Mouse (Mus musculus) myocyte (in vitro differentiated cells): Measurements from ENCODE around the gene Prr15l. TPM values are rescaled to one million over a fixed set of nuclear protein-coding genes. Genes with fewer than 3 reads are reported as not detected.

Experiments used
- H3K27me3 ChIP-seq: one replicate; pipeline ENCODE4 v1.6.1; 2011; ENCODE audit not compliant: control insufficient read depth, insufficient read depth, insufficient read length
- H3K36me3 ChIP-seq: one replicate; pipeline ENCODE4 v1.6.1; 2011; ENCODE audit not compliant: control insufficient read depth, insufficient read depth
- H3K4me2 ChIP-seq: one replicate; pipeline ENCODE4 v1.6.1; 2011; ENCODE audit warnings: low read depth, control low read depth
- H3K4me3 ChIP-seq: one replicate; pipeline ENCODE4 v1.5.1; 2011; ENCODE audit warnings: mild to moderate bottlenecking, control low read depth, moderate library complexity
- H3K79me2 ChIP-seq: one replicate; pipeline ENCODE4 v1.6.1; 2011; ENCODE audit not compliant: control insufficient read depth, insufficient read depth
- H3ac ChIP-seq: one replicate; pipeline ENCODE4 v1.6.1; 2011; ENCODE audit not compliant: control insufficient read depth, insufficient read length
- CEBPB ChIP-seq: IDR thresholded peaks from 2 replicates; pipeline ENCODE4 v1.6.1; 2011; ENCODE audit warnings: mild to moderate bottlenecking, moderate library complexity; ENCODE audit not compliant: poor library complexity, insufficient read depth, severe bottlenecking
- E2F4 ChIP-seq: IDR thresholded peaks from one replicate; pipeline ENCODE4 v1.6.1; 2011; ENCODE audit warnings: mild to moderate bottlenecking, control low read depth, moderate library complexity; ENCODE audit not compliant: insufficient read depth
- MAX ChIP-seq: IDR thresholded peaks from one replicate; pipeline ENCODE4 v1.6.1; 2011; ENCODE audit warnings: low read depth, mild to moderate bottlenecking, control low read depth
- MYOD1 ChIP-seq, 3 experiments: IDR thresholded peaks; one replicate each; pipeline ENCODE4 v1.6.1; 2011; ENCODE audit warnings: control low read depth in 2 of 3, low read depth in 2 of 3, mild to moderate bottlenecking in 2 of 3, moderate library complexity in 1 of 3; ENCODE audit not compliant: insufficient read length in 2 of 3, control insufficient read depth in 1 of 3
- MYOG ChIP-seq, 3 experiments: IDR thresholded peaks; one replicate each; pipeline ENCODE4 v1.6.1; 2011; ENCODE audit warnings: control low read depth in 2 of 3, low read depth in 2 of 3, mild to moderate bottlenecking in 2 of 3; ENCODE audit not compliant: insufficient read length in 2 of 3, control insufficient read depth in 1 of 3, insufficient read depth in 1 of 3
- POLR2A ChIP-seq: IDR thresholded peaks from one replicate; pipeline ENCODE4 v1.6.1; 2011; ENCODE audit warnings: low read depth, mild to moderate bottlenecking, control low read depth, moderate library complexity; ENCODE audit not compliant: insufficient read length
- POLR2AphosphoS2 ChIP-seq: IDR thresholded peaks from one replicate; pipeline ENCODE4 v1.6.1; 2011; ENCODE audit warnings: low read depth, control low read depth; ENCODE audit not compliant: insufficient read length
- REST ChIP-seq: IDR thresholded peaks from one replicate; pipeline ENCODE4 v1.6.1; 2011; ENCODE audit warnings: mild to moderate bottlenecking, control low read depth, moderate library complexity; ENCODE audit not compliant: insufficient read depth, insufficient read length
- SRF ChIP-seq: IDR thresholded peaks from one replicate; pipeline ENCODE4 v1.6.1; 2011; ENCODE audit warnings: low read depth; ENCODE audit not compliant: control insufficient read depth, insufficient read length
- TCF12 ChIP-seq: IDR thresholded peaks from one replicate; pipeline ENCODE4 v1.6.1; 2011; ENCODE audit warnings: mild to moderate bottlenecking, control low read depth; ENCODE audit not compliant: poor library complexity, insufficient read depth, severe bottlenecking
- TCF3 ChIP-seq: IDR thresholded peaks from one replicate; pipeline ENCODE4 v1.6.1; 2011; ENCODE audit warnings: low read depth, control low read depth; ENCODE audit not compliant: insufficient read length
- USF1 ChIP-seq: IDR thresholded peaks from one replicate; pipeline ENCODE4 v1.6.1; 2011; ENCODE audit warnings: low read depth, mild to moderate bottlenecking, control low read depth, moderate library complexity
- polyA plus RNA-seq: library from polyadenylated mRNA; unstranded; fragments of >200 nt; fragmentation: generic; extraction: Trizol; gene quantifications from one replicate; pipeline ENCODE4 v1.2.1, GENCODE M21; 2012; ENCODE audit warnings: missing spikeins

Gene Prr15l
- polyA plus RNA-seq, 1 experiment: 0.07 TPM

DNA sequence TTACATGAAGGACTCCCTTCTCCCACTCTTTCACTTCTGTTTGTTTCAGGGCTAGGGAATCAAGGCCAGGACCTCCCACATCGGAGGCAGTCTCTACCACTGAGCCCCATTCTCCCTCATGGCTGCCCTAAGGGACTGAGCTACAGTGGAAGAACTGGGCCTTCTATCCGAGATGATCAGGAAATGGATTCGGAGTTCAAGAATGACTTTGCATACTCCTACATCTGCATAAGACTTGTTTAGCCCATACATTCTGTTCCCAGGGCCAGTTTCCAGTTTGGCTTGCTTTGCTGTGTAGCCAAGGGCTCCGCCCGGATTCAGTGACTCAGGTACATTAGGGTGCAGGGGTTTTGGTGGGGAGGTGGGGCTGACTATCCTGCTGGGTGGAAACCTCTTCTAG lies 52.1 kb downstream of the Prr15l start:
- TF ChIP-seq SRF (no peak), REST (no peak), TCF3 (no peak), MYOD1 (IDR thresholded peaks at IDR 0.05; ENCODE audit: control insufficient read depth in 1 of 3, insufficient read length in 2 of 3, low read depth in 2 of 3) (no peak), TCF12 (no peak), MAX (no peak), E2F4 (no peak), CEBPB (no peak), POLR2A (no peak), POLR2AphosphoS2 (no peak), USF1 (no peak), MYOG (IDR thresholded peaks at IDR 0.05; ENCODE audit: control insufficient read depth in 1 of 3, insufficient read depth in 1 of 3, insufficient read length in 2 of 3, low read depth in 2 of 3) (no peak)
- no peaks in the 10 kb centered on the region for H3K27me3 ChIP-seq
- H3K4me2 ChIP-seq: no peak overlapping the region
- peaks cover 11% of the 10 kb centered on the region for H3K79me2 ChIP-seq
- H3K4me3 ChIP-seq: no peak overlapping the region
- H3K36me3 ChIP-seq: no peaks in the 10 kb centered on the region
- no peak overlapping the region for H3ac ChIP-seq

DNA sequence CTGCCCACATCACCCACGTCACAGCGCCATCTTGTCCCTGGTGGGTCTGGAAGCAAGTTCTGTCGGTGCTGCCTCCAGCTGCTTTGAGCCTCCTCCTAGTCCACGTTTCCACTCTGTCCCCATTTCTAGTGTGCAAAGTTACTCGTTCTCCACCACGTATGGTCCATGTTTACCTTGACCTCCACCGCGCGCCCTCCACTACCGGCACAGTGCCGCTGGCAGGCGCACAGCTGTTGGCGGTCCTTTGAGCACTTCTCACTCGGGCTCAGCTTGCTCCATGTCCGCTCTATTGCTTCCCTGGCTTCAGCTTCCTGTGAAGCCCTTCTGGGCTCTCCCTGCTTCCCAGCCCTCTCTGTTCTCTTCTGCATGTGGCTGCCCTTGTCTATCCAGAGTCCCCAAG lies 53.6 kb downstream of the Prr15l start:
- Histone ChIP-seq H3K4me2 (no peak overlapping the region), H3ac (no peak overlapping the region), H3K79me2 (peaks cover 4% of the 10 kb centered on the region), H3K4me3 (no peak overlapping the region), H3K36me3 (no peaks in the 10 kb centered on the region), H3K27me3 (no peaks in the 10 kb centered on the region)
- no peak for TF ChIP-seq TCF12
- no peak for TF ChIP-seq POLR2AphosphoS2
- no peak for TF ChIP-seq CEBPB
- TF ChIP-seq E2F4: no peak
- no peak for TF ChIP-seq POLR2A
- TF ChIP-seq MAX: no peak
- no peak for TF ChIP-seq SRF
- TF ChIP-seq USF1: no peak
- TF ChIP-seq TCF3: no peak
- TF ChIP-seq REST: no peak
- TF ChIP-seq MYOD1 (IDR thresholded peaks at IDR 0.05; ENCODE audit: control insufficient read depth in 1 of 3, insufficient read length in 2 of 3, low read depth in 2 of 3): no peak
- no peak for TF ChIP-seq MYOG (IDR thresholded peaks at IDR 0.05; ENCODE audit: control insufficient read depth in 1 of 3, insufficient read depth in 1 of 3, insufficient read length in 2 of 3, low read depth in 2 of 3)

DNA sequence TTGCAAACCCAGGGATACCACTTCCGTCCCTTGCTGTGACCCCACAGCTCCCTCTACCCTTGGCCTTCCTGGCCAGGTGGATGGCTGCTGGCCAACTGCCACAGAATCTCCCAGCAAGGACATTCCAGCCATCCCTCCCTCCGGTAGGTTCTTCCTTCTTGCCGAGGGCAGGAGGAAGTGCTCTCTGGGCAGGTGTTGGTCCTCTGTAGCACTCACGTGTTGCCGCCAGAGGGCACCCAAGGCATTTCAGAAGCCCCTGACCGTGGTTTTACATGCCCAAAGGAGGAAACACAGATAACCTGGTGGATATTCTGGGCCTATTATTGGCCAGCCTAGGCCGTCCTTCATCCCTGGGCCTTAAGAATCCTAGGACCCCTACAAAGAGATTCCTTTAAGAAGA lies 54.5 kb downstream of the Prr15l start:
- Histone ChIP-seq H3K4me3 (no peak overlapping the region), H3K79me2 (no peaks in the 10 kb centered on the region), H3ac (no peak overlapping the region), H3K36me3 (no peaks in the 10 kb centered on the region), H3K27me3 (no peaks in the 10 kb centered on the region), H3K4me2 (peak overlapping the region; percentile 31)
- TF ChIP-seq MYOD1 (IDR thresholded peaks at IDR 0.05; ENCODE audit: control insufficient read depth in 1 of 3, insufficient read length in 2 of 3, low read depth in 2 of 3) (peak in 1 of 3 experiments; percentile 8), SRF (no peak)

DNA sequence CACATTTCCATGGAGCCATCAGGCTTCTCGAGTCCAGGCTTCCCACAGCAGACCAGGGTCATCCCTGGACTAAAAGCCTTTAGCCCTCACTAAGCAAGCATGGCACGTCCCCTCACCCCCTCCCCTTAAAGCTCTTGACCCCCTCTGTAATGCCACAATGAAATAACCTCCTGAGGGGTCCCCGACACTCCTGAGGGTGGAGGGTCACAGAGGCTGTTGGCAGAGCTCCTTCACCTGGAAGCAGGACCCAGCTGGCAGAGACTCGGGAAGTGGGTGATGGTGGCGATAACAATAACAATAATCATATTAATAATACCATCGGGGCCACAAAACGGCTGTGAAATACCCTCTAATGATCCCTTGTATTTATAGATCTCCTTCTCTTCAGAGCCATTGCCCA lies 55.0 kb downstream of the Prr15l start, which contains the start of gene Sp2:
TSS of gene Sp2 (minus strand) at position 101 of the 400 bp plus-strand sequence.
- Histone ChIP-seq H3K79me2 (no peaks in the 10 kb centered on the region), H3K36me3 (no peaks in the 10 kb centered on the region), H3K4me3 (no peak within 1 kb of the TSS), H3ac (no peak within 1 kb of the TSS), H3K4me2 (peak within 1 kb of the TSS; percentile 31), H3K27me3 (no peaks in the 10 kb centered on the region)
- TF ChIP-seq POLR2AphosphoS2: no peak
- TF ChIP-seq POLR2A: no peak
- no peak for TF ChIP-seq E2F4
- no peak for TF ChIP-seq TCF12
- no peak for TF ChIP-seq MYOD1 (IDR thresholded peaks at IDR 0.05; ENCODE audit: control insufficient read depth in 1 of 3, insufficient read length in 2 of 3, low read depth in 2 of 3)
- TF ChIP-seq MYOG (IDR thresholded peaks at IDR 0.05; ENCODE audit: control insufficient read depth in 1 of 3, insufficient read depth in 1 of 3, insufficient read length in 2 of 3, low read depth in 2 of 3): no peak
- no peak for TF ChIP-seq REST
- no peak for TF ChIP-seq MAX
- TF ChIP-seq TCF3: no peak
- TF ChIP-seq CEBPB: no peak

DNA sequence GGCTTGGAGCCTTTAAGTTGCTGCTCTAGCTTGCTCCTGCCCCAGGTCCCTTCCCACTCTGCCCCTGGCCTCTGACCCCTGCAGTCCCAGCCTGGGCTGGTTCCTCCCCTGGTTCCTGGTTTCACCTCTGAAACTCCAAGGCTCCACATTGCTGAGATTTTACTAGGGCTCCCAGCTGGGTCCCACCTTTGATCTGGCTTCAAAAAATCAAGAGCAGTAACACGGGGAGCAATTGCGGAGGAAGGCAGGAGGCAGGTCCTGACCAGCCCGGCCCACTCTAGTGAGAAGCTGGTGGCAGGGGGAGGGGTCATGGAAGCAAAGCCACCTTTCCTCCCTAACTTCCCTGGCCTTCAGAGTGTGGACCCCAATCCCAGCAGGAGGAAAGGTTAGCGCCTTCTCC lies 57.0 kb downstream of the Prr15l start:
- no peak for TF ChIP-seq MYOD1 (IDR thresholded peaks at IDR 0.05; ENCODE audit: control insufficient read depth in 1 of 3, insufficient read length in 2 of 3, low read depth in 2 of 3)
- TF ChIP-seq MAX: no peak
- no peak for TF ChIP-seq CEBPB
- TF ChIP-seq TCF12: no peak
- TF ChIP-seq TCF3: no peak
- no peak for TF ChIP-seq REST
- no peak for TF ChIP-seq MYOG (IDR thresholded peaks at IDR 0.05; ENCODE audit: control insufficient read depth in 1 of 3, insufficient read depth in 1 of 3, insufficient read length in 2 of 3, low read depth in 2 of 3)
- TF ChIP-seq POLR2A: no peak
- no peak for TF ChIP-seq USF1
- no peak for TF ChIP-seq E2F4
- TF ChIP-seq POLR2AphosphoS2: no peak
- no peak for TF ChIP-seq SRF
- no peaks in the 10 kb centered on the region for H3K27me3 ChIP-seq
- H3ac ChIP-seq: no peak overlapping the region
- H3K4me3 ChIP-seq: no peak overlapping the region
- no peaks in the 10 kb centered on the region for H3K36me3 ChIP-seq
- no peaks in the 10 kb centered on the region for H3K79me2 ChIP-seq
- H3K4me2 ChIP-seq: no peak overlapping the region
